Mouse (Mus musculus) 3T3-L1 (cell line): ENCODE measurements around the gene Opcml.

Experiments used
- DNase-seq: peaks from one replicate; pipeline ENCODE4 v3.0.0-alpha.2; 2015; ENCODE audit warnings: low read depth, low spot score

Gene Opcml

DNA sequence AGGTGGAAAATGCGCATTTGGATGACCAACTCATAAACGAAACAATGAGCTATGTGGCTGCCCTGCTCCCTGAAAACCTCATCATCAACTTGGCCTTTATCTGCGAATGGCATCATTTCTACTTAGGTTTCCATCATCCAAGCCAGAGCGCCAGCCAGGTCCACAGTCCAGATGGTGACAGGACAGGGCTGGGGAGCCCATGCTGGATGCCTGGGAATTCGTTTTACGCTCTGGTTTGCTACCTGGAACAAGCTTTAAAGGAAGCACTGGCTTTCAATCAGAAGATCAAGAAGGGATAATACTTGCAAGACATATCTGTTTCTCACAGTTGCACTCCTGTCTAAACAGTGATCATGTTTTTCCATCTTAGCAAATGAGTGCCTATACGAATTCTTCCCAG, 366.5 kb downstream of the Opcml start:
- no peak for DNase-seq

DNA sequence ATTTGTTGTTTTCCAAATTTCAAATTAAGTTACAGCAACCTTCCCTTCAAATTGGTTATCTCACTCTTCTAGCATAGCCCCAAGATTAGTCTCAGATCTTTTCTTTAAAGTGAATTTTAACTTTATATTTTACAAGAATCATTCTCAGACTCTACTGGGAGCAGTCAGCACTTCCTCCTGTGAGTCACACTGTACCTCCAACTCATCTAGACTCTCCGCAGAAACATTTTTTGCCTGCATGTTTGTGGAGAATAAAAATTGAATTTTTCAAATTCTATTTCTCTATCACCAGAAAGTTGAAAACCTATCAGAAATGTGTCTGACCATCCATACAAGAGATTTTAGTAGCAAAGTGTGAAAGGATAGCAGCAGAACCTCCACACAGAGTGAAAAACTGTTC, 370.4 kb downstream of the Opcml start:
- no peak for DNase-seq

DNA sequence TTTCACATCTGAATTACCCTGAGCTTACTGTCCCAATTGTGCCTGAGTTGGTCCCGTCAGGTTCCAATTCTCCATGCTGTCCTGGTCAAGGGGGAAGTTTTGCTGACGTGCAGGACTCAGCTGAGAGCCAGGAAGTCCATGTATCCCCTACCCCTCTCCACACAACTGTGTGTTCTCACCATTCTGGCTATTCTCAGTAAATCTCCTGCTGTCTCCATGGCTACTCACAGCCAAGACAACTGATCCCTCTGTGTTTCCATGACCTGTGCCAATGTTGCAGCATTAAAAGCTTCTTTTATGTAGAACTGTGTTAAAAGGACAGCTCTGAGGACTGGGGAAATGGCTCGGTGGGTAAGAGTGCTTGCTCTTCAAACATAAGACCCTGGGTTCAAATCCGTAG, 373.4 kb downstream of the Opcml start:
- no peak for DNase-seq

DNA sequence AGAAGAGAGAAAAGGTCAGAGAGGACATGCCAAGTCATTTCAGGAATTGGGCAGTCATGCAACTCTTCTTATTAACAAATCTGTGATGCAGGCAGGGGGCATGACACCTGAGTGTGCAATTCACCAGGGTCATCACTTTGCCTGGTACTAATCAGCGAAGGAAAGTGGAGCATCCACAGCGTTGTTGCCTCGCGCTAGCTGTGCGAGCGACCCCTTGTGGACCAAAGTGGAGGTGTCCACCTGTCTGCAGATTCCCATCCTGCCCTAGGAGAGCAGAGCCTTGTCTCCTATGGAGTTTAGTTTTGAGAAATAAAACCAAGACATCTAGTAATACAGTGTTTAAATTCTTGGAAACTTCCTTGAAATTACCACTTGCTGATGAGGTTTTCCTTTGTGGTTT, 381.3 kb downstream of the Opcml start:
- peak; percentile 12 for DNase-seq

- DNase-seq: no peak
These were observed 386.5 kb downstream of the Opcml start for GRCm38 (mm10) chr9:28177052-28177451.

- DNase-seq: no peak
These were observed 387.7 kb downstream of the Opcml start for GRCm38 (mm10) chr9:28178123-28178887.

- DNase-seq: no peak
These were observed 391.3 kb downstream of the Opcml start for GRCm38 (mm10) chr9:28181916-28182315.

DNA sequence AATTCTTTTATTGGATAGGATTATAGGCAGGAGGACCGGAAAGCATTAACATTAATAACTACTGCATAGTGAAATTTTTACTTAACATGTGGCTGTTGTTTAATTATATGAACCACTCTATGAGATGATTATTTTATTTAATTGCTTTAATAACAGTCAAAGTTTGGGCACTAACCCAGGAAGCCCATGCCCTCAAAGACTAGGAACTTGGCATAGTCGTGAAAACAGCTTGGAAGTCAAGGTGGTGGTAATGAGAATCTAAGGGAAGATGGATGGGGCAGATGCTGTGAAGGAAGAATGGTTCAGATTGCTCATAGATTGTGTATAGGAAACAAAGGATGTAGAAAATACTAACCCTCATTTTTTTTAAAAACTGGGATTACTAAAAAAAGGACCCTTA, 399.7 kb downstream of the Opcml start:
- no peak for DNase-seq

DNA sequence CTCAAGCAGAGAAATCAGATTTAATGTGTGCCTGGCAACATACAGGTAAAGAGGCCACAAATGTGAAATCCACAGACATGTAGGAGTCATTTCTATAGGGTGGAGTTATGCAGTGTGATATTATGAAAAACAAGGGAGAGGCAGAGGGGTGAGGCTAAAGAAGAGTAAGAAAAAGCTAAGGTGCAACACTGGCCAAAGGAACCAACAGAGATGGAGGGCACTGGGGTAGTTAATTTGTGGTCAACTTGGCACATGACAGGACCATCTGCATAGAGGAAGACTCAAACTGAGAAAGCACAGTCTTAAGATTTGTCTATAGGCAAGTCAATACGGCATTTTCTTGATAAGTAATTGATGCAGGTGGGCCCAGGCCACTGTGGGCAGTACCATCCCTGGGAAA, 400.2 kb downstream of the Opcml start:
- no peak for DNase-seq

DNA sequence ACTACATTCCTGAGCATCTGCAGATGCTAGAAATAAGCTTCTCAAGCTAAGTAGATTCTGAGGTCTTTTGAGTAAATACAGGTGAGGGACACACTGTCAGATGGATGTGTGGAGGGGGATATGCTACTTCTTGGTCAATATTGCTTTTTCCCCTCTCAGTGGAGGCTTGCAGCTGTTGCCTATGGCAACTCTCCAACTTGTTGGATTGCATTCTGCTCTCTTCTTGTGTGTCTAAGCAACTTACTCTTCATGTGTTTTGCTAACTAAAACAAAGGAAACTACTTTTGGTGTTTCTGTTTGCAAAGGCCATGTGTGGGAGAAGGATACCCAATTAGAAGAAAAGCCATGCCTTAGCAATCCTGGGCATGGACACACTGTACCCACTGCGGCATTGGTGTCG, 406.0 kb downstream of the Opcml start:
- DNase-seq: no peak

DNA sequence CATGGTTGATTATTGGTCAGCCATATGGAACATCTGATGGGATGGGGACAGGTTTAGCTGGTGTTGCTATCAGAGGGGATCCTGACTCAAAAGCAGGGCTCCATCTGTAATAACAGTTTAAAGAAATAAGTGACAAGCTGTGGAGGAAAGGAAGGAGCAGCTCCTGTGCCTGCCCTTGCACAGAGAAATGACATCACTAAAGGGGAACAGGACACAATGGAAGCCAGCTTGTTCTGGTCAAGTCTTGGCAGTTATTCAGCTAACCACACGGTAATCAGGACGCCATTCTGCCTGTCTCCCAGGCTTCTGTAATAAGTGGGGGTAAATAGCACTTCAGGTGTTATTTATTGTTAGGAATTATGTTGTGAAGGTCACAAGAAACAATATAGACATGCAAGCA, 406.5 kb downstream of the Opcml start:
- DNase-seq: no peak

DNA sequence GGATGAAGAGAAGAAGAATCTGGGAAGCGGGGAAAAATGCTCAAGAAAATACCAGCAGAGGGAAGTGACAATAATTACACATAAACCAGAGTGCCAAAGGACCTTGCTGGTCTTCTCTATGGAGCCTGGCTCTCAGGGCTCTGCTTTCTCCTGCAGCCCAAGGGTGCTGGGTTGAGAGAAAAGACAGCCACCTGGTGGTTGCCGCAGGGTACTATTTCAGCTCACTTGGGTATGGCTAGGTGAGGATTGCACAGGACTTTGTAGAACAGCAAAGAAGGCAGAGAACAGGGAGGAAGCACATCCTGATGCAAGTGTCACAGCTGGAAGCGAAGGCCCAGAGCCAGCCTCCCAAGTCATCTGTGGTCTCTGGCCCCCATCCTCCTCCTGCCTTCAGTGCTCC, 407.1 kb downstream of the Opcml start:
- DNase-seq: peak; percentile 60

DNA sequence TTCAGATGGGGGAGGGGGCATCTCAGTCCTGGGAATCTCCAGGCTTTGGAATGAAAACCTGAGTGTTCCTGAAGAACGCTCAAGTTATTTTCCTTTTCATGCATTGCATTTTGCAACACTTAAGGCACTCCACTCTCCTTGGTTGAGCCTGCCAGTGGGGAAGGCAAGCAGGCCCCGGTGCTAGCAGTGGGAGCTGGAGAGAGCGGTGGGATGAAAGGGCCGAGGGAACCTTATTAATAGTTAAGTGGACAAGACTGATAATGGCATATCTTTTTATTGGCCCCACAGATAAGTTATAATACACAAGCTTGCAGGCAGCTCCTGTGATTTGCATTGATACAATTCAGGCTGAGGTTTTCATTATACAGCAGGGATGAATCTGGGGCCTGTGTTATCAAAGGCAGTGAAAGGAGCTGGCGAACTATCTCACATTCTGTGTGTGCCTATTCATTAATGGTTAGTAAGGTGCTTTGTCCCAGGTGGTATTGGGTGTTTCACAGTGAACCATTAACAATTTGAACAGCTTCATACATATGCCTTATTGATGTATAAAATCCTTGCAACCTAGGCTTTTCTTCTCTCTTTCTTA, 407.6 kb downstream of the Opcml start:
- no peak for DNase-seq

- no peak for DNase-seq
These were observed 416.9 kb downstream of the Opcml start for GRCm38 (mm10) chr9:28207441-28207840.

DNA sequence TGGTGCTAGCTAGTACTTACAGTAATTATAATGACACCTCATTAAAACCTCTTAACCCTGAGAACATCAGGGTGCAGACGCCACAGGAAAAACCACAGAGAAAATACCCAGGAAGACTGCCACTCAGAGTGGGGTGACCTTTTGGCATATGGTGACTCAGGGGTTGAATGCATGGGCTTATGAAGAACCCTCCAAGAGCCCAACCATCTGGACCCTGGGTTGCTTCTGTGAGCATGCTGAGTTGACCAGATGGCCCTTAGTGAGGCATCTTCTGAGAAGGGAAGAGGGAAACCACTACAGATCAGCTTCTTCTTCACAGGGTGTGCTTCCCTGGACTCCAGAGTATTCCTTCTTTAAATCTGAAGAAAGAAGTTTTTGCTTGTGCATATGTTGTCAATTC, 418.1 kb downstream of the Opcml start:
- no peak for DNase-seq

DNA sequence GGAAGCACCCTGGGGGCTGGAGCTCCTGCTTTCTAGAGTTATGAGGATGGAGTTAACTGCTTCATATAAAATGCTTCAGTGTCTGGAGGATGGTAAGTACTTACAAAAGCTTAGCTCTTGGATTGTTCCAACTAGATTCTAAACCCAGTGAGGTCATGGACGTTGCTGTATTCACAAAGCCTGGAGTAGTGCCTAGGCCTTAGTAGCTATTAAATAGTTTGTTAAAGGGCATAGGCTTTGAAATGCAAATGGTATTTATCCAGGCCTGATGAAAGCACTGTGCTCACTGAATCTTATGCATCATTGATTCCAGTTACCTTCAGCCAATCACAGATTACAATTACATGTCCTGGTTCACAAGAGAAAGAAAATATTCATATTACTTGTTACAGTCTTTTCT, 421.3 kb downstream of the Opcml start:
- DNase-seq: no peak

DNA sequence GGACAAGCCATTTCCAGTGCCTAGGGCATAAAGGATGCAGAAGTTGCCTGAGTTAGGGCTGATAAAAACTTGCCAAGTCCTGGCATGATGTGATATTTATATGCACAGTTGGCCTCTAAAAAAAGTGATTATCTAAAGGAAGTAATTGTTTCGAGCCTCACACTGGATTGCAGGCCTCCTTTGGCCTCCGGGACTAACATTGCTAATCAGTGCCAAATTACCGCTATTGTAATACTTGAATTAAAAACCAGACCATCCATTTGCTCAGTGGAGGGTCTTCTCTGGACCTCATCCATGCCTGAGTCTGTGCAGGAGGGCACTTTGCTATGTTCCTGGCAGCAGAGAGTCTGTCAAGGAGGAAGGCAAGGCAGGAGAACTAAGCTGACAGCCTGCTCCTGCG, 423.3 kb downstream of the Opcml start:
- DNase-seq: no peak

GRCm38 (mm10) chr9:28218026-28218646, 427.6 kb downstream of the Opcml start:
- DNase-seq: no peak

- DNase-seq: no peak
These were observed 432.2 kb downstream of the Opcml start for GRCm38 (mm10) chr9:28222726-28223125.

- no peak for DNase-seq
These were observed 435.4 kb downstream of the Opcml start for GRCm38 (mm10) chr9:28225824-28226569.

GRCm38 (mm10) chr9:28226570-28226951, 436.0 kb downstream of the Opcml start:
- no peak for DNase-seq

GRCm38 (mm10) chr9:28238450-28238849, 447.9 kb downstream of the Opcml start:
- DNase-seq: no peak
